Mouse (Mus musculus) hindbrain, embryonic 14.5 days (tissue): ENCODE data around the gene Mnd1. TPM values are rescaled to one million over a fixed set of nuclear protein-coding genes. Genes with fewer than 3 reads are reported as not detected.

Source experiments
- ATAC-seq: fragments of 200-750 bp; cut with Nextera tagmentation; 2 replicates; pipeline ENCODE4 v1.8.0; 2017; ENCODE audit warnings: moderate number of reproducible peaks, mild to moderate bottlenecking, moderate TSS enrichment, moderate library complexity; ENCODE audit not compliant: low FRiP score
- DNase-seq: peaks from one replicate; pipeline ENCODE4 v3.0.0-alpha.2; 2015; ENCODE audit warnings: low spot score
- H3K27ac ChIP-seq: fragments of 300-500 bp; sonication (generic); 2 replicates; pipeline ENCODE4 v1.5.1; 2014; ENCODE audit warnings: mild to moderate bottlenecking, moderate library complexity
- H3K27me3 ChIP-seq: fragments of 300-500 bp; sonication (generic); 2 replicates; pipeline ENCODE4 v1.6.1; 2014; ENCODE audit warnings: mild to moderate bottlenecking, low read length, mixed read lengths; ENCODE audit not compliant: control insufficient read depth, insufficient read depth
- H3K36me3 ChIP-seq: fragments of 300-500 bp; sonication (generic); replicated peaks from 2 replicates; pipeline ENCODE4 v1.6.1; 2014; ENCODE audit not compliant: control insufficient read depth, insufficient read depth
- H3K4me1 ChIP-seq: fragments of 300-500 bp; sonication (generic); replicated peaks from 2 replicates; pipeline ENCODE4 v1.6.1; 2014; ENCODE audit warnings: antibody characterized with exemption, low read length, mixed read lengths; ENCODE audit not compliant: control insufficient read depth, insufficient read depth
- H3K4me2 ChIP-seq: fragments of 300-500 bp; sonication (generic); replicated peaks from 2 replicates; pipeline ENCODE4 v1.6.1; 2014; ENCODE audit warnings: mild to moderate bottlenecking, moderate library complexity
- H3K4me3 ChIP-seq: fragments of 300-500 bp; sonication (generic); replicated peaks from 2 replicates; pipeline ENCODE4 v1.5.1; 2014; ENCODE audit warnings: mild to moderate bottlenecking, low read length
- H3K9ac ChIP-seq: fragments of 300-500 bp; sonication (generic); 2 replicates; pipeline ENCODE4 v1.6.1; 2014
- H3K9me3 ChIP-seq: fragments of 300-500 bp; sonication (generic); 2 replicates; pipeline ENCODE4 v1.6.1; 2016; ENCODE audit warnings: low read length; ENCODE audit not compliant: control insufficient read depth
- WGBS: fragments of 180-500 bp; shearing (Covaris S2); extraction: QIAGEN DNeasy Blood & Tissue Kit; methylation state at CpG from one replicate; pipeline ENCODE4 v1.1.7; 2014; 5-methylcytosine and 5-hydroxymethylcytosine counted together
- polyA plus RNA-seq: library from polyadenylated mRNA; unstranded; fragments of >200 nt; fragmentation: Nextera tagmentation; extraction: Ambion mirVana; gene quantifications from 2 replicates; pipeline ENCODE4 v1.2.1, GENCODE M21; 2014

Gene Mnd1
- polyA plus RNA-seq, 1 experiment from 2014 or later = 1.9 TPM

- Histone ChIP-seq H3K9me3 (no peaks in the 10 kb centered on the region), H3K27ac (no peak overlapping the region), H3K4me2 (no peak overlapping the region), H3K4me3 (no peak overlapping the region), H3K9ac (no peak overlapping the region), H3K36me3 (no peaks in the 10 kb centered on the region), H3K27me3 (no peaks in the 10 kb centered on the region), H3K4me1 (no peaks in the 10 kb centered on the region)
- ATAC-seq = no peak
- WGBS = 55% methylated on average over 6 of the region's 6 CpGs
- DNase-seq = no peak
Measured at GRCm38 (mm10) chr3:84125704-84126289, 29.8 kb downstream of the Mnd1 start.

- Histone ChIP-seq H3K4me1 (no peaks in the 10 kb centered on the region), H3K4me2 (no peak overlapping the region), H3K9me3 (no peaks in the 10 kb centered on the region), H3K9ac (no peak overlapping the region), H3K27me3 (no peaks in the 10 kb centered on the region), H3K4me3 (no peak overlapping the region), H3K36me3 (no peaks in the 10 kb centered on the region), H3K27ac (no peak overlapping the region)
- no peak for DNase-seq
- no peak for ATAC-seq
- 77% methylated on average over 3 of the region's 3 CpGs for WGBS
Measured at GRCm38 (mm10) chr3:84123461-84123860, 32.1 kb downstream of the Mnd1 start.

GRCm38 (mm10) chr3:84118718-84119117, 36.9 kb downstream of the Mnd1 start:
- no peak overlapping the region for H3K4me3 ChIP-seq
- DNase-seq (no peak), ATAC-seq (no peak)
- H3K4me1 ChIP-seq = no peaks in the 10 kb centered on the region
- H3K27me3 ChIP-seq = no peaks in the 10 kb centered on the region
- 73% methylated on average over 7 of the region's 7 CpGs for WGBS
- H3K4me2 ChIP-seq = no peak overlapping the region
- H3K9me3 ChIP-seq = no peaks in the 10 kb centered on the region
- H3K27ac ChIP-seq = no peak overlapping the region
- no peak overlapping the region for H3K9ac ChIP-seq
- H3K36me3 ChIP-seq = no peaks in the 10 kb centered on the region

GRCm38 (mm10) chr3:84118178-84118577, 37.4 kb downstream of the Mnd1 start:
- no peak overlapping the region for H3K9ac ChIP-seq
- H3K27me3 ChIP-seq = no peaks in the 10 kb centered on the region
- no peak overlapping the region for H3K27ac ChIP-seq
- ATAC-seq (no peak), DNase-seq (no peak)
- H3K4me1 ChIP-seq = no peaks in the 10 kb centered on the region
- H3K4me2 ChIP-seq = no peak overlapping the region
- WGBS = 91% methylated on average over 7 of the region's 7 CpGs
- no peaks in the 10 kb centered on the region for H3K9me3 ChIP-seq
- H3K36me3 ChIP-seq = no peaks in the 10 kb centered on the region
- H3K4me3 ChIP-seq = no peak overlapping the region

GRCm38 (mm10) chr3:84108614-84109013, 47.0 kb downstream of the Mnd1 start:
- Histone ChIP-seq H3K27ac (no peak overlapping the region), H3K27me3 (no peaks in the 10 kb centered on the region), H3K36me3 (no peaks in the 10 kb centered on the region), H3K4me1 (no peaks in the 10 kb centered on the region), H3K9ac (no peak overlapping the region), H3K4me2 (no peak overlapping the region), H3K4me3 (no peak overlapping the region), H3K9me3 (peaks cover 8% of the 10 kb centered on the region; the same call in 1 of the 2 replicates)
- 82% methylated on average over 2 of the region's 2 CpGs for WGBS
- no peak for DNase-seq
- no peak for ATAC-seq

- ATAC-seq = no peak
- H3K4me2 ChIP-seq = no peak overlapping the region
Measured at GRCm38 (mm10) chr3:84106106-84106505, 49.5 kb downstream of the Mnd1 start.

GRCm38 (mm10) chr3:84103536-84103935, 52.0 kb downstream of the Mnd1 start:
- H3K27ac ChIP-seq = no peak overlapping the region
- no peak for DNase-seq
- no peak overlapping the region for H3K9ac ChIP-seq
- no peaks in the 10 kb centered on the region for H3K27me3 ChIP-seq
- H3K4me2 ChIP-seq = no peak overlapping the region
- no peak for ATAC-seq
- H3K9me3 ChIP-seq = no peaks in the 10 kb centered on the region
- 90% methylated on average over 2 of the region's 2 CpGs for WGBS
- no peaks in the 10 kb centered on the region for H3K4me1 ChIP-seq
- no peak overlapping the region for H3K4me3 ChIP-seq
- no peaks in the 10 kb centered on the region for H3K36me3 ChIP-seq

More at GRCm38 (mm10) chr3:84106106-84106505, 49.5 kb downstream of the Mnd1 start:
- 80% methylated on average over 2 of the region's 2 CpGs for WGBS
- Histone ChIP-seq H3K4me3 (no peak overlapping the region), H3K27ac (no peak overlapping the region), H3K9me3 (peaks cover 6% of the 10 kb centered on the region; the same call in 1 of the 2 replicates), H3K9ac (no peak overlapping the region), H3K36me3 (no peaks in the 10 kb centered on the region), H3K4me1 (no peaks in the 10 kb centered on the region), H3K27me3 (no peaks in the 10 kb centered on the region)
- DNase-seq = no peak

GRCm38 (mm10) chr3:84092875-84093274, 62.7 kb downstream of the Mnd1 start:
- H3K27ac ChIP-seq = no peak overlapping the region

GRCm38 (mm10) chr3:84090982-84091381, 64.6 kb downstream of the Mnd1 start:
- Histone ChIP-seq H3K4me2 (no peak overlapping the region), H3K36me3 (no peaks in the 10 kb centered on the region), H3K27me3 (no peaks in the 10 kb centered on the region), H3K9ac (no peak overlapping the region), H3K4me3 (no peak overlapping the region), H3K4me1 (no peaks in the 10 kb centered on the region), H3K27ac (no peak overlapping the region), H3K9me3 (no peaks in the 10 kb centered on the region)
- ATAC-seq = no peak
- WGBS = 44% methylated on average over 2 of the region's 2 CpGs
- no peak for DNase-seq

More at GRCm38 (mm10) chr3:84092875-84093274, 62.7 kb downstream of the Mnd1 start:
- no peaks in the 10 kb centered on the region for H3K9me3 ChIP-seq
- no peak overlapping the region for H3K4me3 ChIP-seq
- no peak overlapping the region for H3K9ac ChIP-seq
- ATAC-seq = no peak
- no peak for DNase-seq
- H3K27me3 ChIP-seq = no peaks in the 10 kb centered on the region
- H3K4me2 ChIP-seq = no peak overlapping the region
- no peaks in the 10 kb centered on the region for H3K4me1 ChIP-seq
- H3K36me3 ChIP-seq = no peaks in the 10 kb centered on the region
- WGBS = 92% methylated on average over 2 of the region's 2 CpGs

GRCm38 (mm10) chr3:84086921-84087320, 68.7 kb downstream of the Mnd1 start:
- H3K4me3 ChIP-seq = no peak overlapping the region
- DNase-seq (no peak), ATAC-seq (no peak)
- WGBS = 74% methylated on average over 2 of the region's 2 CpGs
- H3K27ac ChIP-seq = no peak overlapping the region
- no peak overlapping the region for H3K9ac ChIP-seq
- no peaks in the 10 kb centered on the region for H3K27me3 ChIP-seq
- H3K36me3 ChIP-seq = no peaks in the 10 kb centered on the region
- H3K4me2 ChIP-seq = no peak overlapping the region
- peaks cover 4% of the 10 kb centered on the region; the same call in 1 of the 2 replicates for H3K9me3 ChIP-seq
- H3K4me1 ChIP-seq = no peaks in the 10 kb centered on the region
